Mouse (Mus musculus): ENCODE data around the gene Ugt2b36. TPM values are rescaled to one million over a fixed set of nuclear protein-coding genes. Genes with fewer than 3 reads are reported as not detected.

The Ugt2b36 gene
- not detected in 2 replicates for polyA plus RNA-seq (2015; fragmentation: Nextera tagmentation; extraction: Ambion mirVana)

GRCm38 (mm10) chr5:87092346-87093027 lies at the start of gene Ugt2b36:
Gene Ugt2b36 (minus strand): TSS chr5:87092555.

GRCm38 (mm10) chr5:87140196-87140595 lies 47.8 kb upstream of the Ugt2b36 start, which contains the start of gene Ugt2b5:
Gene Ugt2b5 (minus strand): TSS chr5:87140318.

Other genes with a start within 250 kb of the Ugt2b36 start
- gene Ugt2b34, start 185.6 kb downstream of the Ugt2b36 start, polyA plus RNA-seq (2015; fragmentation: Nextera tagmentation; extraction: Ambion mirVana), result 0.04 and 0.07 TPM in 2 replicates
- gene Ugt2b1, start 166.0 kb downstream of the Ugt2b36 start, polyA plus RNA-seq (2015; fragmentation: Nextera tagmentation; extraction: Ambion mirVana), result not detected in 2 replicates
- not detected in 2 replicates for gene Ugt2b35, start 91.7 kb downstream of the Ugt2b36 start, polyA plus RNA-seq (2015; fragmentation: Nextera tagmentation; extraction: Ambion mirVana)
- gene Ugt2b5, start 47.8 kb upstream of the Ugt2b36 start, polyA plus RNA-seq (2015; fragmentation: Nextera tagmentation; extraction: Ambion mirVana), result not detected in 2 replicates
- gene Ugt2b37, start 162.2 kb upstream of the Ugt2b36 start, polyA plus RNA-seq (2015; fragmentation: Nextera tagmentation; extraction: Ambion mirVana), result not detected in 2 replicates
- not detected in 2 replicates for gene Ugt2a3, start 244.6 kb upstream of the Ugt2b36 start, polyA plus RNA-seq (2015; fragmentation: Nextera tagmentation; extraction: Ambion mirVana)

Data from spleen, postnatal 0 days (tissue).